In genomic region chr13:100682837-100683236, GRCm38 (mm10) we compare ENCODE assay signal across 31 mouse cellular contexts. TPM values are rescaled to one million over a fixed set of nuclear protein-coding genes. Genes with fewer than 3 reads are reported as not detected.
DNase-seq lines count a peak whose midpoint lies in the region; ATAC-seq and TF ChIP-seq lines count a peak whose summit lies in the region.
"Had no signal": no experiment of that assay in that cellular context is flagged by ENCODE, and none has a peak within 500 bp of the region (broad histone marks: within the 10 kb centered on the region; RNA-seq: fewer than 3 reads in every experiment).

No protein-coding gene starts in this region.

- no peak for TF ChIP-seq POLR2A in liver, adult 2 months (IDR thresholded peaks at IDR 0.05; ENCODE audit: extremely low read depth, insufficient read depth, low read length)

- no peak for ATAC-seq in liver, embryonic 12.5 days
- peak; percentile 54; the same call in 1 of the 2 replicates for ATAC-seq in megakaryocyte, adult 5-6 weeks (ENCODE audit: poor library complexity, severe bottlenecking)
- ATAC-seq: forebrain, embryonic 16.5 days; hindbrain, postnatal 0 days had no signal

- H3K9ac ChIP-seq in liver, adult 2 months (ENCODE audit: low read depth, low read length), result no peak overlapping the region
- H3K9ac ChIP-seq in liver, embryonic 12.5 days, result no peak overlapping the region
- H3K9ac ChIP-seq: embryonic facial prominence, embryonic 13.5 days; forebrain, embryonic 12.5 days; heart, embryonic 13.5 days; hindbrain, embryonic 14.5 days had no signal

- no peaks in the 10 kb centered on the region for H3K27me3 ChIP-seq in liver, adult 2 months (ENCODE audit: control insufficient read depth, insufficient read depth, low read length)
- no peaks in the 10 kb centered on the region for H3K27me3 ChIP-seq in liver, embryonic 12.5 days (replicated peaks)
- H3K27me3 ChIP-seq: CH12.LX; embryonic facial prominence, embryonic 13.5 days; forebrain, embryonic 12.5 days; heart, embryonic 13.5 days had no signal

- H3K4me2 ChIP-seq in liver, embryonic 12.5 days, result no peak overlapping the region
- H3K4me2 ChIP-seq: embryonic facial prominence, embryonic 13.5 days; forebrain, embryonic 12.5 days; heart, embryonic 13.5 days; hindbrain, embryonic 14.5 days had no signal

- no peak overlapping the region for H3K4me3 ChIP-seq in liver, adult 2 months (ENCODE audit: insufficient read depth, low read depth, low read length)
- no peak overlapping the region for H3K4me3 ChIP-seq in liver, embryonic 12.5 days
- H3K4me3 ChIP-seq: embryonic facial prominence, embryonic 10.5 days; embryonic facial prominence, embryonic 13.5 days; erythroblast, embryonic 14.5 days; forebrain, embryonic 12.5 days; heart, adult 2 months; heart, embryonic 10.5 days; heart, embryonic 13.5 days had no signal

- no peak for TF ChIP-seq CTCF in liver, adult 2 months (IDR thresholded peaks at IDR 0.05; ENCODE audit: low read depth, low read length)

- 59% methylated on average over 2 of the region's 2 CpGs for WGBS in liver, adult 2 months
- WGBS in liver, embryonic 12.5 days (ENCODE audit: insufficient replicate concordance), result 57% methylated on average over 2 of the region's 2 CpGs

- H3K79me2 ChIP-seq in liver, adult 2 months (ENCODE audit: control insufficient read depth, insufficient read depth, low read length), result no peaks in the 10 kb centered on the region

- DNase-seq in liver, adult 2 months (ENCODE audit: extremely low read depth, low read depth, low spot score), result peak; percentile 8
- peak; percentile 25 for DNase-seq in MEL-GATA-1-ER (ENCODE audit: extremely low read depth, low read depth)
- DNase-seq in kidney, adult 11 months, result no peak
- no peak for DNase-seq in layer of hippocampus, postnatal 25 days (ENCODE audit: extremely low spot score in 1 of 2, low spot score in 1 of 2)
- DNase-seq in cerebellum, postnatal 4 days (ENCODE audit: low spot score in 2 of 2), result no peak
- DNase-seq: adrenal gland, postnatal 10 days; adrenal gland, postnatal 36 days; B cell, adult 2 months; cerebellum, adult 11 months; cerebellum, adult 2 months; cerebellum, adult 9-11 months; cerebellum, postnatal 25 days; embryo, embryonic 11 days; gastrocnemius, postnatal 10 days; gastrocnemius, postnatal 36 days; heart, adult 2 months; heart, postnatal 14 days; heart, postnatal 4 days had no signal

- no peaks in the 10 kb centered on the region for H3K4me1 ChIP-seq in liver, adult 2 months (ENCODE audit: control insufficient read depth, insufficient read depth, low read length)
- H3K4me1 ChIP-seq in liver, embryonic 12.5 days, result no peaks in the 10 kb centered on the region
- H3K4me1 ChIP-seq: embryonic facial prominence, embryonic 10.5 days; embryonic facial prominence, embryonic 13.5 days; forebrain, embryonic 12.5 days; heart, embryonic 10.5 days; heart, embryonic 13.5 days had no signal

- peaks cover 21% of the 10 kb centered on the region for H3K36me3 ChIP-seq in liver, adult 2 months (ENCODE audit: control insufficient read depth, insufficient read depth, low read length)
- peaks cover 11% of the 10 kb centered on the region for H3K36me3 ChIP-seq in liver, embryonic 12.5 days
- H3K36me3 ChIP-seq: embryonic facial prominence, embryonic 10.5 days; embryonic facial prominence, embryonic 13.5 days; forebrain, embryonic 12.5 days; G1E; heart, embryonic 10.5 days had no signal

- no peak overlapping the region for H3K27ac ChIP-seq in liver, adult 2 months (replicated peaks; ENCODE audit: insufficient read depth, low read depth, low read length)
- no peak overlapping the region for H3K27ac ChIP-seq in liver, embryonic 12.5 days
- H3K27ac ChIP-seq: embryonic facial prominence, embryonic 10.5 days; embryonic facial prominence, embryonic 13.5 days; forebrain, embryonic 12.5 days; heart, adult 2 months; heart, embryonic 10.5 days; heart, embryonic 13.5 days; hindbrain, embryonic 14.5 days; hindbrain, postnatal 0 days had no signal

- no peaks in the 10 kb centered on the region for H3K9me3 ChIP-seq in liver, embryonic 12.5 days (replicated peaks)
- H3K9me3 ChIP-seq: embryonic facial prominence, embryonic 10.5 days; embryonic facial prominence, embryonic 13.5 days; forebrain, embryonic 12.5 days; G1E; heart, embryonic 10.5 days; heart, embryonic 13.5 days had no signal

RNA-seq across cellular contexts. Expression of gene Ccdc125, which starts 13.3 kb away (rescaled TPM):
- total RNA-seq in liver, adult 2 months (2014; rRNA removed), result 2.8 and 4.0 TPM in 2 replicates
- polyA plus RNA-seq in liver, adult 2 months (2012; rRNA removed), result 1.7 and 2.2 TPM in 2 replicates
- polyA plus RNA-seq in liver, embryonic 12.5 days (2016; fragmentation: Nextera tagmentation; extraction: Ambion mirVana), result 6.4 and 6.8 TPM in 2 replicates
- total RNA-seq in megakaryocyte, adult 5-6 weeks (2015), result 36.8 and 39.3 TPM in 2 replicates
- 65.1 and 70.7 TPM in 2 replicates for total RNA-seq in megakaryocyte, adult 5-6 weeks (2017)
- total RNA-seq in layer of hippocampus, postnatal 25 days (2021), result under 1 TPM; 0.17 to 0.42 TPM
- total RNA-seq: G1E had no signal
- polyA plus RNA-seq: erythroblast, embryonic 14.5 days; G1E had no signal

RNA-seq across cellular contexts. Expression of gene Taf9, which starts 31.5 kb away (rescaled TPM):
- total RNA-seq in liver, adult 2 months (2014; rRNA removed), result 2.1 and 2.5 TPM in 2 replicates
- 0.67 and 0.76 TPM in 2 replicates for polyA plus RNA-seq in liver, adult 2 months (2012; rRNA removed)
- polyA plus RNA-seq in liver, embryonic 12.5 days (2016; fragmentation: Nextera tagmentation; extraction: Ambion mirVana), result 17.8 and 17.9 TPM in 2 replicates
- total RNA-seq in megakaryocyte, adult 5-6 weeks (2015), result 21.9 and 28.0 TPM in 2 replicates
- 14.4 and 26.5 TPM in 2 replicates for total RNA-seq in megakaryocyte, adult 5-6 weeks (2017)
- total RNA-seq in layer of hippocampus, postnatal 25 days (2021), result 10 to 100 TPM; 20.8 to 23.3 TPM

RNA-seq across cellular contexts. Expression of gene Rad17, which starts 32.0 kb away (rescaled TPM):
- total RNA-seq in liver, adult 2 months (2014; rRNA removed), result 10.1 and 12.5 TPM in 2 replicates
- 1.8 and 2.5 TPM in 2 replicates for polyA plus RNA-seq in liver, adult 2 months (2012; rRNA removed)
- polyA plus RNA-seq in liver, embryonic 12.5 days (2016; fragmentation: Nextera tagmentation; extraction: Ambion mirVana), result 20.0 and 20.3 TPM in 2 replicates
- 25.6 and 28.7 TPM in 2 replicates for total RNA-seq in megakaryocyte, adult 5-6 weeks (2015)
- 29.7 and 35.3 TPM in 2 replicates for total RNA-seq in megakaryocyte, adult 5-6 weeks (2017)
- 10 to 100 TPM; 13.2 to 14.0 TPM for total RNA-seq in layer of hippocampus, postnatal 25 days (2021)

RNA-seq across cellular contexts. Expression of gene Ak6, which starts 32.1 kb away (rescaled TPM):
- total RNA-seq in liver, adult 2 months (2014; rRNA removed), result 46.4 and 52.1 TPM in 2 replicates
- polyA plus RNA-seq in liver, adult 2 months (2012; rRNA removed), result 20.3 and 20.9 TPM in 2 replicates
- 216 and 222 TPM in 2 replicates for polyA plus RNA-seq in liver, embryonic 12.5 days (2016; fragmentation: Nextera tagmentation; extraction: Ambion mirVana)
- 189 and 230 TPM in 2 replicates for total RNA-seq in megakaryocyte, adult 5-6 weeks (2015)
- 153 and 173 TPM in 2 replicates for total RNA-seq in megakaryocyte, adult 5-6 weeks (2017)
- total RNA-seq in layer of hippocampus, postnatal 25 days (2021), result 10 to 100 TPM; 93.3 to 93.7 TPM

RNA-seq across cellular contexts. Expression of gene Cdk7, which starts 47.9 kb away (rescaled TPM):
- 13.1 and 15.1 TPM in 2 replicates for total RNA-seq in liver, adult 2 months (2014; rRNA removed)
- 7.0 and 8.5 TPM in 2 replicates for polyA plus RNA-seq in liver, adult 2 months (2012; rRNA removed)
- 60.1 TPM in 2 replicates for polyA plus RNA-seq in liver, embryonic 12.5 days (2016; fragmentation: Nextera tagmentation; extraction: Ambion mirVana)
- 26.1 and 27.2 TPM in 2 replicates for total RNA-seq in megakaryocyte, adult 5-6 weeks (2015)
- total RNA-seq in megakaryocyte, adult 5-6 weeks (2017), result 22.2 and 22.6 TPM in 2 replicates
- total RNA-seq in layer of hippocampus, postnatal 25 days (2021), result 10 to 100 TPM; 36.3 to 38.6 TPM

Comparison
In these comparisons a context has a peak if more than half of its experiments do, and no peak if none do; other contexts are left out.
1. DNase-seq: peak in liver, adult 2 months (single experiment) and MEL-GATA-1-ER (single experiment); none in kidney, adult 11 months (single experiment), layer of hippocampus, postnatal 25 days (0 of 2) and cerebellum, postnatal 4 days (0 of 2).